Mouse (Mus musculus): ENCODE data around the gene Troap.
A peak's percentile ranks its signal among the peaks of the same experiment; 100 is the strongest.

Gene Troap

DNA sequence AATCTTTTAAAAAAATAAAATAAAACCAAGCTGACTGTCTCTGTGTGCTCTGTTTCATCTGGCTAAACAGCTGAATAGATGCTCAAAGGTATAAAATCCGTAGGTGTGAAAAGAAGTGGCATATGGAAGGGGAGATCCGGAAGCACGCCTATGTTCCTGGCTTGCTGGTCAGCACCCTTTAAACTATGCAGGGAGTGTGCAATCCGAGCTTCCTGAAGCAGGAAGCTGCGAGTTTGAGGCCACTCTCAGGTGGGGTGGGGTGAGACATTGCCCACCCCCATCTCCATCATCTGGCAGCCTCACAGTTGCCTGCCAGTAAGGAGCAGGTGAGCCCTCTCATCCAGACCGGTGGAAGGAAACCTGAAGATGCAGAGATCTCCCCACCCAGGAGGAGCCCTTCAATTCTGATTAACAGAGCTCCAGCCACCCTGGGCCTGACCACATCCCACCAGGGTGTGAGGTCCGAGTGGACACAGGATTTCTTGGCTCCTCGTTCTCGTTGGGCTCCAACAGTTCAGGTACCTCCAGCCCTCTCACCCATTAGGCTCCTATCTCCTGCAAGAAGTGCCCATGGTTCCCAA, at the start of gene Troap:
TSS of gene Troap (plus strand) at position 557 of the 581 bp plus-strand sequence.
- no peak for DNase-seq (ENCODE audit: low read depth in 1 of 2, low spot score in 2 of 2)

DNA sequence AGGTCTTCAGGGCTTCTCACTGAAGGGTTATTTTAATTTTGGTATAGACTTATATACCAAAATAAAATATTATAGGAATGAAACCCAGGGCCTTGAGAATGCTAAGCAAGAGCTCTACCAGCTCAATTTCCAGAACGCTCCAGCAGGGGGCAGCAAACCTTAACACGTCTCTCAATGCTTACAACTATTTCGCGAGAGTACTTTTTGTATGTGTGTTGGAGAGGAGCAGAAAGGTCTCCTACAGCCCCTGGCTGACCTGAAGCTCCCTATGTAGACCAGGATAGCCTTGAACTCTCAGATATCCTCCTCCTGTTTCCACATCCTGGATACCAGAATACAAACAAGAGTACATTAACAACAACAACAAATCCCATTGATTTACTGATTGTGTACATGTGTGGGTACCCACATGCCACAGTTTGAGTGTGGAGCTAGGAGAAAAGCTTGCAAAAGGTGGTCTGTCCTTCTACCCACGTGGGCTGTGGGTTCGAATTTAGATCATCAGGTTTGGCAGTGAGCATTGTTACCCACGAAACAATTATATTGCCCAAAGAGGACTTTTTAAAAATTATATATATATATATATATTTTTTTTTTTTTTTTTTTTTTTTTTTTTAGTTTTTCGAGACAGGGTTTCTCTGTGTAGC, 49.6 kb upstream of the Troap start:
- peak in 1 of 2 experiments; percentile 67 for DNase-seq (ENCODE audit: low read depth in 1 of 2, low spot score in 2 of 2)

DNA sequence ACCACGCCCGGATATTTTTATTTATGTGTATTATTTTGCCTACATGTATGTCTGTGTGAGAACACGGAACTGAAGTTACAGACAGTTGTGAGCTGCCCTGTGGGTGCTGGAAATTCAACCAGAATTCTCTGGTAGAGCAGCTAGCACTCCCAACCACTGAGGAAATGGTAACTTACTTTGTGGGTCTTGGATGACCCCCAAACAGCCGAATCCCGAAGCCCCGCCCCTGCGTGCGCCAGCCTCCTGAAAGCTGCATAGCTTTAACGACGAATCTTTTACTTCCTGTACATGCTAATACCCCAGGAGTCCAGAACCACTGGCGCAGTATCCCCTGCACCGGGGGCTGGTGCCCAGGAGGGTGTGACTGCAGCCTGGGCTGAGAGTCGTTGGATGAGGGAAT, 49.0 kb upstream of the Troap start:
- DNase-seq (ENCODE audit: low read depth in 1 of 2, low spot score in 2 of 2), result no peak

DNA sequence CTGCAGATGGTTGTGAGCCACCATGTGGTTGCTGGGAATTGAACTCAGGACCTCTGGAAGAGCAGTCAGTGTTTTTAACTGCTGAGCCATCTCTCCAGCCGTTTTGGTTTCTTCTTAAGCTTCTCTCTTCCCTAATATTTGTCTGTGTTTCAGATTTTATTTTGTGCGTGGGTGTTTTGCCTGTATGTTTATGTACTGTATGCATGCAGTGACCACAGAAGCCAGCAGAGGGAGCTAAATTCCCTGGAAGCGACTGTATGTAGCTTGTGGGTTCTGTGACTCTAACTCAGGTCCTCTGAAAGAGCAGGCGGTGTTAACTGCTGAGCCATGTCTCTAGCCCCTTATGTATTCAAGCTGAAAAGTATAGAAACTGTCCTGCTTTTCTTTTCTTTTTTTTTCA, 48.1 kb upstream of the Troap start:
- no peak for DNase-seq (ENCODE audit: low read depth in 1 of 2, low spot score in 2 of 2)

DNA sequence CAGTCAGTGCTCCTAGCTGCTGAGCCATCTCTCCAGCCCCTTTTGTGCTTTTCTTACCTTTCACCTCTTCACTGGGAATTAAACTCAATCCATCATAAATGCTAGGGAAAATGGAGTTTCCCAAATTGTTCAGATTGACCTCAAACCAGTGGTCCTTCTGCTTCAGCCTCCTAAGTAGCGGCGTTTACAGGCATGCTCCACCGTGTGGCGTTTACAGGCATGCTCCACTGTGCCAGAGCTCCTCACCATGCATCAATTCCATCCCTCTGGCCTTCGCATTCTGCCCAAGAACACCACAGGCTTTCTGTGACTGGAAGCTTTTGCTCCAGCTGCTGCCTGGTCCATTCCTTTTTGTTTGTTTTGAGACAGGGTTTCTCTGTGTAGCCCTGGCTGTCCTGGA, 47.3 kb upstream of the Troap start:
- DNase-seq (ENCODE audit: low read depth in 1 of 2, low spot score in 2 of 2), result no peak

DNA sequence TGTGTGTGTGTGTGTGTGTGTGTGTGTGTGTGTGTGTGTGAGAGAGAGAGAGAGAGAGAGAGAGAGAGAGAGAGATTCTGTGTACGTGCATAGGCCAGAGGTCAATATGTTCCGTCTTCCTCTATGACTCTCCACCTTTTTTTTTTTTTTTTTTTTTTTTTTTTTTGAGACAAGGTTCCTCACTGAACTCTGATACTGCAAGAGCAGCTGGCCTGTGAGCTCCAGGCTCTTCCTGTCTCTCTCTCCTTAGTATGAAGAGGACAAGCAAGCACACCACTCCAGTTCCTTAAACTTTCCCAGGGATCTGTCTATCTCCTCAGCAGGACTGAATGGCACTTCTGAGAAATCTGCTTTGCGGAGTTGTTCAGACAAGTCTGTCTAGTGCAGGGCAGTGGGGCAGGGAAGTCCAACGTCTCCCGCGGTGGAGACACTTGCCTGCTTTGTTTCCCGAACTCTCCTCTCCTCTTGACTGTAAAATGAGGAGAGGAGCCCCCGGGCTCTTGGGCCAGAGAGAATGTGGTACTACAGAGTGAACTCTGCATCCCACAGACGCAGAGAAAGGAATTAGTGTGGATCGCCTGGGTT, 45.4 kb upstream of the Troap start:
- no peak for DNase-seq (ENCODE audit: low read depth in 1 of 2, low spot score in 2 of 2)

DNA sequence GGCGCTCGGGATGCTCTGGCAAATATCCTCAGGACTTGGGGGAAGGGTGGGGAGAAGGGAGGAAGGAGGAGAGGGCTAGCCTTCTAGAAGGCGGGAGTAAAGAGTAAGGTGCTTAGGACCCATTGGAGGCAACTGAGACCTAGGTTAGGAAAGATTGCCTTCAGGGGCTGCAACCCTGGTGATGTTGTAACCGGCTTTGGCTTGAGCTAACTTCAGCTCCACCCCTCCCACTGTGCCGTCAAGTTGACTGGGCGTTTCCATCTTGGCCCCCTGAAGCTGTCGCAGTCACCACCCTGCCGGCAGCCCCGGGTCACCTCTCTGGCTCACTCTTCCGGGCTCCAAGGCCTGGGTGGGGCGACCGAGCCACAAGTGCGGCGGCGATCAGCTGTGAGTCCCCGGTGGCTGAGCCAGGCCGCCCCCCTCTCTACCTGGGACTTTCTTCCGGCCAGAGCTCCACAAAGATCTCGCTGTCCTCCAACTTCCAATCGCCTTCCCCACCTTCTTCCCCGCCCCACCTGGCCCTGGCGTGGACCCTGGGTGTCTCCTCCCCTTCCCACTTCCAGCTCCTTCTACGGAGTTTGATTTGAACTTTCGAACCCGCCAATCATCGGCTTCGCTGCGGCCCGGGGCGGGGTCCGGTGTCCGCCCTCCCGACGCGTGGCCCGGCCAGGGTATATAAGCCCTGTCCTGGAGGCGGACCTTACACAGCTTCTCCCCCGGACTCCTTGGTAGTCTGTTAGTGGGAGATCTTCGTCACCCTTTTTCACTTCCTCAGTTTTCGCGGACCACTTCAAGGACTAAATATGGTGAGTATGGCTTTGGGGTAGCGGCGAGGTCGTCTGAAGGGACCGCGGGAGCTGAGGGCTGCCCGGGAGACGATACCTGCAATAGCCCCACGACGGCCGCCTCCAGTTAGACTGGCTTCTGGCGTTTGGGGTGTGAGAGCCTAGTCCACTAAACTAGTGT, 44.5 kb upstream of the Troap start, which contains the start of gene Tuba1c:
TSS of gene Tuba1c (plus strand) at position 273 of the 966 bp plus-strand sequence.
- DNase-seq (ENCODE audit: low read depth in 1 of 2, low spot score in 2 of 2), result peak; percentile 95 to 98

DNA sequence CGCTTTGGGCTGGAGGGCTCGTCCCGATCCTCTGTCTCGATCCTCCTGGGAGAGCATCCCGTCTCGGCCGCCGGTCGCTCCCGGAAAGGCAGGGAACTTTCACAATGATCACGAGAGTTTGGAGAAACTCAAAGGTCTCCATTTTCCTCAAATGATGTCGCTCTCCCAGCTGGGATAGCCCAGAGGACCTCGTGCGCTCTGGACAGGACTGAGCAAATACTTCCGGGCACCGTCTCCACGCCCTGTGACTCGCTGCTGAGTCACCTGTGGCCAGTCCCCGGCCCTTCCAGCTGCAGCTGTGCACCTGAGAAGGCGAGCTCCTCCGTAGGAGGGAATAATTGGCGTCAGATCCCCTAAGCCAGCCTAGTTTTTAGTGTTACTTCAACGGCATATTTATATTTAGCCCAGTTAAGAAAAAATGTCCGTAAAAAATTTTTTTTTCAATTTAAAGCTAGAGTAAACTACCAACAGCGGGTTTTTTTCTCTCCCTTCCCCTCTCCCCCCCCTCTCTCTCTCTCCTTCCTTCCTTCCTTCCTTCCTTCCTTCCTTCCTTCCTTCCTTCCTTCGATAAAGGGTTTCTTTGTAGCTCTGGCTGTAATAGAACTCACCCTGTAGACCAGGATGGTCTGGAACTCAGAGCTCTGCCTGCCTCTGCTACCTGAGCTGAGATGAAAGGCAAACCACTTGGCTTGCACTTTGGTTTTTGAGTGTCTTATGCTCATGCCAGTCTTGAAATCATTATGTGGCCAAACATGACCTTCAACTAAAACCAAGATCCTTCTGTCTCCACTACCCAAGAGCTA, 43.6 kb upstream of the Troap start:
- DNase-seq (ENCODE audit: low read depth in 1 of 2, low spot score in 2 of 2), result peak; percentile 39 to 58

DNA sequence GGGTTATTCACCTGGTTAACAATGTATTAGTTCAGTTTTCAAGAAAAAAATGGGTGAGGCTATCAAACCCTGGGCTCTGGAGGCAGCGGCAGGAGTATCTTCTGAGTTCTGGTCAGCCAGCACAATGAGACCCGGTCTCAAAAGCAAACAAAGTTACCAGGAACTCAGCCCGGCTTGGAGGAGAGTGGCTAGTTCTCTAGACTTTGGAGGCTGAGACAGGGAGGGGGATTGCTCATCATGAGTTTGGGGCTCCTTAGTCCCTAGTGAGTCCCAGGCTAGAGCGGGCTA, 43.0 kb upstream of the Troap start:
- no peak for DNase-seq (ENCODE audit: low read depth in 1 of 2, low spot score in 2 of 2)

DNA sequence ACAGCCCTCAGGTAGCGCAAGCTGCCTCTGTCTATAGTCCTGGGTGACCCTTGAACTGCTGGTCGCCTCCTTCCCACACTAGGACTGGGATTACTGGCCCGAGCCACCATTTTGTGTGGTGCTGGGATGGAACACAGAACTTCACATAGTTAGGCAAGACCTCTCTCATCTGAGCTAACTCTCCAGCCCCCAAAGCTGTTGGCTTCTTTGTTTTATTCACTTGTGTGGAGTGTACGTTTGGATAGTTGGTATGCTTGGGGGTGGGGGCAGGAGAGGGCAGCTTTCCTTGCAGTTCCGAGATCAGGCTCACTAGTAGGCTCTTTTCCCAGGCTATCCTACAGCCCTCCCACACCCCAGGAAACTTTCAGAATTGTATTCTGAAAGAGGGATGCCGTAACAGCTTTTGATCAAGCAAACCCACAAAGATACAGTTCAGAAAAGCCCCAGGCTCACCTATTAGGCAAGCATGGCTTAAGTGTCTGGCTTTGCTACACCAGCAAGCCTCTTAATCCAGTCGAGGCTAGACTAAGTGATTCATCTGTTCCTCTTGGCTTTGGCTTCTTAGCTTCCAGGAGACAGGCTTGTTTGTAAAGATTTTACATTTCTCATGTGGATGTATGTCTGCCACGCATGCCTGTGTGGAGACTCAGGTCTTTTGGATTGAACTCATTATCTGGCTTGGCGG, 42.2 kb upstream of the Troap start:
- DNase-seq (ENCODE audit: low read depth in 1 of 2, low spot score in 2 of 2), result no peak

DNA sequence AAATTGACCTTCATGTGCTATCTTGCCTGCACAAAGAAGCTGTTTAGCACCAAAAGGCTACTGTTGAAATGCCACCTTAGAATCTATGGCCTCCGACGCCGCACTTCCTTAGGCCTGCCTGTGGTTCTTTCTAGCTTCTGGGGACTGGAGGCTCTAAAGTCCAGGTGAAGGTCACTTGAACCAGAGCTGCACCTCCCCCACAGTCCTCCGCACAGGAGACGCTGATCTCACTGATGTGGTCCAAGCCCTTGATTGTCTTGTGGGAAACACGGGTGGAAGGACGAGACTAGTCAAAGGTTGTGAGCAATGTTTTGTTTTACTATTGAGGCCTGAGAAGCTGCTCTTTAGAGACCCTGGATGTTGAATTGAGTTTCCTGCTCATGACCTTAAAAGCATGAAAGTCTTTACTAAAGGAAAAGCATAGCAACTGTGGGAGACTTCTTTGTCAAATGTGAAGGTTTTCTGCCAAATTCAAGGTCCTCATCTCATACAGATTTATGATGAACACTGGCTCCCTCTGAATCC, 41.6 kb upstream of the Troap start:
- no peak for DNase-seq (ENCODE audit: low read depth in 1 of 2, low spot score in 2 of 2)

DNA sequence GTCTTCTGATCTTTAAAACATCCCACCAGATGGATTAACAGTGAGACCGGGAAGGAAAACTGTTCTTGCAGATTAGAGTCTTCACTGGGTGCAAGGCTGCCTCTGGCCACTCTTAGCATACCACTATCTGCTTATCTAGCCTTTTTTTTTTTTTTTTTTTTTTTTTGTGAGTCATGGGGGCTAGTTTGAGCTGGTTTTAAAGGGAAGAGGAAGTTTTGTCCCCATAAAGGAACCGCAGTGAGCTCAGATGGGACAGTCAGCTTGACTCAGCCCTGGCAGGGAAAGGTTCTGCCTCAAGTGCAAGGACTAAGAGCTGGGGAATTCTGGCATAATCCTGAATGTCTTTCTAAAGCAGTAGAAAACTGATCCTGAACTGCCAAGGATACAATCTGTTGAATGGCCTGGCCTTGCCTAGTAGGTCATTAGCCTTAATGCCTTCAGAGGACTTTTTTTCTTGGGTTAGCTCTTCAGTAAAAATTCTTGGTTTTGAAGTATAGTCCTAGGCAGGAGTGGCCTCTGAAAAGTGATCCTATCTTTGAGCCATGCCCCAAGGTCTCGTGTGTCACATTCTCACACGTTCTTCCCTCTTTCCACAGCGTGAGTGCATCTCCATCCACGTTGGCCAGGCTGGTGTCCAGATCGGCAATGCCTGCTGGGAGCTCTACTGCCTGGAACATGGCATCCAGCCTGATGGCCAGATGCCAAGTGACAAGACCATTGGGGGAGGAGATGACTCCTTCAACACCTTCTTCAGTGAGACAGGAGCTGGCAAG, 40.7 kb upstream of the Troap start:
- no peak for DNase-seq (ENCODE audit: low read depth in 1 of 2, low spot score in 2 of 2)

DNA sequence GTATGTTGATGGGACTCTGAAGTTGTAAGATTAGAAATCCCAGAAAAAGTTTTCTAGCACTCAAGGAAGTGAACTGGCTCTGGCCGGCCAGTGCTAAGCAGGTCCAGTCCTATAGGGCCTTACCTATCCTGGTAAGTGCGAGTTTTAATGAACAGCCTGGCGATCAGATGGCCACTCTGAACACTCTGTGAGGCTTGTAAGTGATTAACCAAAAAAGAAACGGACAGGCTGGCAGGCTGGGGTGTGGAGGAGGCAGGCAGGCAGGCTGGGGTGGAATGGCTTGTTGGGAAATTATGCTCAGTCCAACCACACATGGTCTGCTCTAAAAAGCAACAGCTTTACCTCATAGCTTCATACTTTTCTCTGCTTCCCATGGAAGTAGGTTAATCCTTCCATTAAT, 38.9 kb upstream of the Troap start:
- no peak for DNase-seq (ENCODE audit: low read depth in 1 of 2, low spot score in 2 of 2)

DNA sequence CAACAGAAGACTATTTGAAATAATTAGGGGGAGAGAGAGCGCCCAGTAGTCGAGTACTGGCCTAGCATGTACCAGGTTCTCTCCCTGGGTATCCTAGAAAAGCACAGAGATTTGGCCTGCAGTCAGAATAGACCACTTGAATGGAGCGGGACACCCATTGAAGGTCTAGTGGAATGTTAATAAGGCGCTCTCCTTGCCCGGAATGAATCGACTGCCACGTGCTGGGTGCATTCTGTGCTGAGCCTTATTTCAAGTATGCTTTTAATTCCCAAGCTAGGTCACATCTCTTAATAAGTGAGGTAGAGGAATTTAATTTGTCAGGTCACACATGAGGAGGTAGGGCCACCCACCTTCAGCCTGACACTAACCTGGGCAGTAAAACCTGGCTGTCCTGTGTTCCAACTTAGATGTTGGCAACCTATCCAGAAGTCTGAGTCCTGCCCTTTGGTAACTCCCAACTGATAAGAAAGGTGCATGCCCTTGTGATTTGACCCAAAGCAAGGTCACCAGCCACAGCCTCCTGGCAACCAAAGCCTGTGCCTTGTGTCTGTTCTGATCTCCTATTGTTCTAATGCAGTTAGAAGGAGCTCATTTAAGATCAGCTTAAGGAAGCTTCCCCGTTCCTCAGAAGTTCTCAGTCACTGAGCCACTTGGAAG, 38.0 kb upstream of the Troap start:
- no peak for DNase-seq (ENCODE audit: low read depth in 1 of 2, low spot score in 2 of 2)

DNA sequence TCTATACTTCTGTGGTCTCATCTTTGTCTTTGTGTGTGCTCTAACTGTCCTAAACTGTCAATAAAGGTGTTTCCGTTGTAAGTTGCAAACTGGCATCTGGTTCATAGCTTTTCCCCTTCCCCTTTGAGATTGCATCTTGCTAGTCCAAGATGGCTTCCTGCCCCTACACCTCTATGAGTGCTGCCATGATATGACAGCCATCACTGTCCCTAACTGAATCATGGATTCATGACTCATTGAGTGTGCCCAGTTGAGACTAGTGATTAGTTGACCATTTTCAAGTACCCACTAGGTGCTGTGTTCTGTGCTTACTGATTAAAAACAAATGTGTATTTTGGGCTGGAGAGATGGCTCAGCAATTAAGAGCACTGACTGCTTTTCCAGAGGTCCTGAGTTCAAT, 36.4 kb upstream of the Troap start:
- DNase-seq (ENCODE audit: low read depth in 1 of 2, low spot score in 2 of 2), result no peak

DNA sequence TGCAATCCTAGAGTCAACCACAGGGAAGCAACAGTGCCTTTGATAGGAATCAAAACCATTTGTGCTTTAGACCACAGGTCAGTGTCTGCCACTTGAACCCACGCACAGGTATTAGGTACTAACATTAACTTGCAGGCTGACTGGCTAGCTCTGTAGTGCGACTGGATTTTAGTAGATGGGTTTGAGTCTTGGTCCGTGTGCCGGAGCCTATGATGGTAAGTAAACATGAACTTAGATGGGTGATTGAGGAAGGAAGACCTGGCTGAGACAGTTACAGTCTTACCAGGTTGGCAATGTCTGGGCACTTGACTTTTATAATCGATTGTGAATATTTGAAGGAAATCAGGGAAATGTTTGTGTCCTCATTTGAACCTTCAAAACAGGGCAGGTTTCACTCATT, 35.6 kb upstream of the Troap start:
- DNase-seq (ENCODE audit: low read depth in 1 of 2, low spot score in 2 of 2), result no peak

DNA sequence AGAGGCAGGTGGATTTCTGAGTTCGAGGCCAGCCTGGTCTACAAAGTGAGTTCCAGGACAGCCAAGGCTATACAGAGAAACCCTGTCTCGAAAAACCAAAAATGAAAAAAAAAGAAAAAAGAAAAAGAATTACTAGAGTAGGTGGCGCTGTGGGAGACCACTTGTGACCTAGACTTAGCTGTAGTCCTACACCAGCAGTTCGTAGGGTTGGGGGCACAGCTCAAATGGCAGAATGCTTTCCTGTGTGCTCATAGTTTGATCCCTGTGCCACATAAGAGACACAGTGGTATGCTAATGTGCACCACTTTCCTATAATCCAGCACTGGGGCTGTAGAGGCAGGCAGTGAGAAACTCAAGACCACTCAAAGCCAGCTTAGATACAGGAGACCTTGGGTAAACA, 35.1 kb upstream of the Troap start:
- no peak for DNase-seq (ENCODE audit: low read depth in 1 of 2, low spot score in 2 of 2)

DNA sequence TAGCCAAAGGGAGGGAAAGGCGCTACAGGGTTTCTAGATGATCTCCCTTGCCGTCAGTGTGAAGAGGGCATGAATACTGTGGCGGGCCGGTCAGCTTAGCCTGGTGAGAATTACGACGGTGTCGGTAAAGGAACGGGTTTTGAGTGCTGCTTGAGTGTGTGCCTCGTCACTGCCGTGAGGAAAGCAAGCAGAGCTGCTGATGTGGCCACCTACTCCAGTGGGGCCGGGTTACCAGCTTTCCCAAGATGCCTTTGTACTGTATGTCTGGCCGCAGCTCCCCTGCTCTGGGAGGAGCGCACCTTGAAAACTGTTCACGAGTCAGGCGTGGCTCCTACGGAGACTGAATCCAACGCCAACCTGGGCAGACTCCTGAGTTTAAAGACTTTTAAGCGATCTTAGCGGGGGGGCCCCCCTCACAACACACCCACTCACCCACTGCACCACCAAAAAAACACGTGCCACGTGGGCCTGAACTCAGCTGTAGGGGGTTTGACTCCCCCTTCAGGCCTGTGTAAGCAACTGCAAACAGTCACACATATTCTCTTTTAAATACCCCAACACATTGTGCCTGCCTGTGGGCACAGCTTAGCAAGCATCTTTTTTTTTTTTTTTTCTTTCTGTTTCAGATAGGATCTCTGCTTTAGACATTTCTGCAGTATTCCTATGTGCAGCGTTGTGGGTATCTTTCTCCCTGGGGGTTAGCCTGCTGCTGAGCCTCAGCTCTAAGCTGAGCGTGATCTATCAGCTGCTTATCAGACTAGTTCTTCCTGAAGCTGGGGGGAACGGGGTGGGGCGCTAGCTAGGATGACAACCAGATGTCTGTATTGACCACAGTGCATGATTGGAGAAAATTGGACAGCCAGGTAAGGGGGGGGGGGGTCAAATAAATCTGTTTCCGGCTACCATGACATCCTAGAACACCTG, 34.1 kb upstream of the Troap start:
- no peak for DNase-seq (ENCODE audit: low read depth in 1 of 2, low spot score in 2 of 2)
